Mouse (Mus musculus) intestine, embryonic 14.5 days (tissue): Measurements from ENCODE around the gene Tnfrsf12a. TPM values are rescaled to one million over a fixed set of nuclear protein-coding genes. Genes with fewer than 3 reads are reported as not detected.

Source experiments
- ATAC-seq: fragments of 200-750 bp; cut with Nextera tagmentation; replicated peaks from 2 replicates; pipeline ENCODE4 v1.8.0; 2017; ENCODE audit warnings: low read depth, moderate number of reproducible peaks, moderate TSS enrichment, moderate library complexity; ENCODE audit not compliant: low FRiP score, low TSS enrichment
- DNase-seq: peaks from one replicate; pipeline ENCODE4 v3.0.0-alpha.2; 2018; ENCODE audit warnings: low spot score
- H3K27ac ChIP-seq: fragments of 300-500 bp; sonication (generic); 2 replicates; pipeline ENCODE4 v1.5.1; 2014; ENCODE audit warnings: low read depth, mild to moderate bottlenecking, control low read depth
- H3K27me3 ChIP-seq: fragments of 300-500 bp; sonication (generic); replicated peaks from 2 replicates; pipeline ENCODE4 v1.6.1; 2014; ENCODE audit warnings: low read length, control low read depth; ENCODE audit not compliant: control insufficient read depth, insufficient read depth
- H3K36me3 ChIP-seq: fragments of 300-500 bp; sonication (generic); 2 replicates; pipeline ENCODE4 v1.6.1; 2014; ENCODE audit warnings: low read length, control low read depth; ENCODE audit not compliant: control insufficient read depth, insufficient read depth
- H3K4me1 ChIP-seq: fragments of 300-500 bp; sonication (generic); replicated peaks from 2 replicates; pipeline ENCODE4 v1.6.1; 2014; ENCODE audit warnings: low read length, control low read depth, mixed read lengths; ENCODE audit not compliant: control insufficient read depth, insufficient read depth
- H3K4me2 ChIP-seq: fragments of 300-500 bp; sonication (generic); 2 replicates; pipeline ENCODE4 v1.6.1; 2014; ENCODE audit warnings: low read length
- H3K4me3 ChIP-seq: fragments of 300-500 bp; sonication (generic); 2 replicates; pipeline ENCODE4 v1.5.1; 2014; ENCODE audit warnings: low read depth, low read length, control low read depth, mixed read lengths
- H3K9ac ChIP-seq: fragments of 300-500 bp; sonication (generic); 2 replicates; pipeline ENCODE4 v1.6.1; 2014; ENCODE audit warnings: mild to moderate bottlenecking, low read length
- H3K9me3 ChIP-seq: fragments of 300-500 bp; sonication (generic); 2 replicates; pipeline ENCODE4 v1.6.1; 2016; ENCODE audit warnings: low read length, control low read depth; ENCODE audit not compliant: control insufficient read depth
- WGBS: fragments of 180-500 bp; shearing (Covaris S2); extraction: QIAGEN DNeasy Blood & Tissue Kit; methylation state at CpG from one replicate; pipeline ENCODE4 v1.1.7; 2014; 5-methylcytosine and 5-hydroxymethylcytosine counted together
- polyA plus RNA-seq: library from polyadenylated mRNA; unstranded; fragments of >200 nt; fragmentation: Nextera tagmentation; extraction: Ambion mirVana; gene quantifications from 2 replicates; pipeline ENCODE4 v1.2.1, GENCODE M21; 2014

Gene Tnfrsf12a
- polyA plus RNA-seq, 1 experiment from 2014 or later, result 23.3 TPM

GRCm38 (mm10) chr17:23683856-23684672 lies 6.8 kb upstream of the Tnfrsf12a start, which contains the start of gene Cldn9:
Gene Cldn9, minus strand, starts transcription at chr17:23684026.
- Histone ChIP-seq H3K36me3 (no peaks in the 10 kb centered on the region), H3K9me3 (no peaks in the 10 kb centered on the region), H3K4me2 (no peak within 1 kb of the TSS), H3K4me3 (no peak within 1 kb of the TSS), H3K9ac (no peak within 1 kb of the TSS), H3K4me1 (no peaks in the 10 kb centered on the region), H3K27ac (no peak within 1 kb of the TSS), H3K27me3 (peaks cover 39% of the 10 kb centered on the region)
- WGBS, result 23% methylated on average over 15 of the region's 15 CpGs
- ATAC-seq (peak; percentile 38; the same call in 1 of the 2 replicates), DNase-seq (no peak)

DNA sequence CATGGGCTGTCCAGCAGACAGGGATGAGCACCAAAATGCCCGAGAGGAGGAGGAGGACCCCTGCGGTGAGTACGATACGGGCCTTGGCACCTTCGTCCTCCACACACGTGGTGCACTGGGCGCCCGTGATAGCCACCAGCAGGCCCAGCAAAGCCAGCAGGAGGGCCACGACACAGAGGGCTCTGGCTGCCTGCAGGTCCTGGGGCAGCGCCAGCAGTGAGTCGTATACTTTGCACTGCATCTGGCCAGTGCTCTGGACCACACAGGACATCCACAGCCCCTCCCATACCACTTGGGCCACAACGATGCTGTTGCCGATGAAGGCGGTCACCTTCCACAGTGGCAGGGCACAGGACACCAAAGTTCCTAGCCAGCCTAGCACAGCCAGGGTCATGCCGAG lies 6.0 kb upstream of the Tnfrsf12a start:
- ATAC-seq (no peak; the same call in 1 of the 2 replicates), DNase-seq (no peak)
- Histone ChIP-seq H3K4me1 (no peaks in the 10 kb centered on the region), H3K27ac (no peak overlapping the region), H3K36me3 (no peaks in the 10 kb centered on the region), H3K4me2 (no peak overlapping the region), H3K4me3 (no peak overlapping the region), H3K9ac (no peak overlapping the region), H3K27me3 (peaks cover 47% of the 10 kb centered on the region), H3K9me3 (no peaks in the 10 kb centered on the region)
- WGBS, result 21% methylated on average over 15 of the region's 15 CpGs

GRCm38 (mm10) chr17:23682530-23682929 lies 5.3 kb upstream of the Tnfrsf12a start:
- WGBS, result 56% methylated on average over 3 of the region's 3 CpGs
- Histone ChIP-seq H3K27ac (no peak overlapping the region), H3K9ac (no peak overlapping the region), H3K9me3 (no peaks in the 10 kb centered on the region), H3K4me1 (no peaks in the 10 kb centered on the region), H3K36me3 (no peaks in the 10 kb centered on the region), H3K4me2 (no peak overlapping the region), H3K27me3 (peaks cover 48% of the 10 kb centered on the region), H3K4me3 (no peak overlapping the region)
- ATAC-seq (no peak), DNase-seq (no peak)

DNA sequence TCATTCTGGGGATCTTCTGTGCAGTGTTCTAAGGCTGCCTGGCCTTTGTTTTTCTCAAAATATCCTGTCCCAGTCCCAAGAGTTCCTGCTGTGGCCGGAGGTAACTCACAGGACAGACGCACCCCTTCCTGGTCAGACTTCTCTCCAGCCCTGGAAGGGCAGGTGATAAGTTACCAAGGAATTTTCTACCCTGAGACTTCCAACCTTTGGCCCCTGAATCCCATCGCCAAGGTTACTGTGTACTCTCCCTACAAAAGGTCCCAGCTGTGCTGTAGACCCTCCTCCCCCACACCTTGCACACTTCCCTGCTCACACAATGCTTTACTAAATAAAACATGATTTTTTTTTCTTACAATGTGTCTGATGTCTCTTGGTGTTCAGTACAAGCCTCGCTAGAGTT lies 4.8 kb upstream of the Tnfrsf12a start:
- Histone ChIP-seq H3K36me3 (no peaks in the 10 kb centered on the region), H3K9ac (no peak overlapping the region), H3K27ac (no peak overlapping the region), H3K4me1 (no peaks in the 10 kb centered on the region), H3K27me3 (peaks cover 48% of the 10 kb centered on the region), H3K4me2 (no peak overlapping the region), H3K9me3 (no peaks in the 10 kb centered on the region), H3K4me3 (no peak overlapping the region)
- ATAC-seq (0 out of 2 replicates have a peak, but pooled peaks have one; percentile 10), DNase-seq (no peak)
- WGBS, result 34% methylated on average over 4 of the region's 4 CpGs

DNA sequence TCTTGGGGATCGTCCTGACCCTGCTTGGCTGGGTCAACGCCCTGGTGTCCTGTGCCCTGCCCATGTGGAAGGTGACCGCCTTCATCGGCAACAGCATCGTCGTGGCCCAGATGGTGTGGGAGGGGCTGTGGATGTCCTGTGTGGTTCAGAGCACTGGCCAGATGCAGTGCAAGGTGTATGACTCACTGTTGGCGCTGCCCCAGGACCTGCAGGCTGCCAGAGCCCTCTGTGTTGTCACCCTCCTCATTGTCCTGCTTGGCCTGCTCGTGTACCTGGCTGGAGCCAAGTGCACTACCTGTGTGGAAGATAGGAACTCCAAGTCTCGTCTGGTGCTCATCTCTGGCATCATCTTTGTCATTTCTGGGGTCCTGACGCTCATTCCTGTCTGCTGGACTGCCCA lies 3.8 kb upstream of the Tnfrsf12a start:
- Histone ChIP-seq H3K27ac (no peak overlapping the region), H3K27me3 (peaks cover 48% of the 10 kb centered on the region), H3K9me3 (no peaks in the 10 kb centered on the region), H3K36me3 (no peaks in the 10 kb centered on the region), H3K9ac (no peak overlapping the region), H3K4me1 (peaks cover 5% of the 10 kb centered on the region; the same call in 1 of the 2 replicates), H3K4me3 (no peak overlapping the region), H3K4me2 (peak overlapping the region; percentile 13; the same call in 1 of the 2 replicates)
- 60% methylated on average over 10 of the region's 10 CpGs for WGBS
- DNase-seq, result no peak
- ATAC-seq, result no peak

GRCm38 (mm10) chr17:23680336-23680735 lies 3.1 kb upstream of the Tnfrsf12a start:
- peak overlapping the region; percentile 36 for H3K4me3 ChIP-seq
- no peaks in the 10 kb centered on the region for H3K36me3 ChIP-seq
- ATAC-seq (no peak), DNase-seq (no peak)
- H3K27ac ChIP-seq, result no peak overlapping the region
- peaks cover 53% of the 10 kb centered on the region for H3K27me3 ChIP-seq
- 57% methylated on average over 9 of the region's 9 CpGs for WGBS
- H3K9ac ChIP-seq, result peak overlapping the region; percentile 40; the same call in 1 of the 2 replicates
- no peaks in the 10 kb centered on the region for H3K9me3 ChIP-seq
- peaks cover 13% of the 10 kb centered on the region for H3K4me1 ChIP-seq
- peak overlapping the region; percentile 35 for H3K4me2 ChIP-seq

- peak within 1 kb of the TSS; percentile 36 for H3K4me3 ChIP-seq
- H3K27me3 ChIP-seq, result peaks cover 51% of the 10 kb centered on the region
- no peaks in the 10 kb centered on the region for H3K9me3 ChIP-seq
- ATAC-seq (no peak), DNase-seq (peak; percentile 75)
- peak within 1 kb of the TSS; percentile 35 for H3K4me2 ChIP-seq
- H3K27ac ChIP-seq, result peak within 1 kb of the TSS; percentile 36
- H3K9ac ChIP-seq, result peak within 1 kb of the TSS; percentile 40
- WGBS, result 3% methylated on average over 35 of the region's 38 CpGs
- H3K4me1 ChIP-seq, result peaks cover 17% of the 10 kb centered on the region
- H3K36me3 ChIP-seq, result no peaks in the 10 kb centered on the region
These were observed 2.0 kb upstream of the Tnfrsf12a start, which contains the start of gene Cldn6 for GRCm38 (mm10) chr17:23679127-23679835. Gene Cldn6, plus strand, starts transcription at chr17:23679249.

DNA sequence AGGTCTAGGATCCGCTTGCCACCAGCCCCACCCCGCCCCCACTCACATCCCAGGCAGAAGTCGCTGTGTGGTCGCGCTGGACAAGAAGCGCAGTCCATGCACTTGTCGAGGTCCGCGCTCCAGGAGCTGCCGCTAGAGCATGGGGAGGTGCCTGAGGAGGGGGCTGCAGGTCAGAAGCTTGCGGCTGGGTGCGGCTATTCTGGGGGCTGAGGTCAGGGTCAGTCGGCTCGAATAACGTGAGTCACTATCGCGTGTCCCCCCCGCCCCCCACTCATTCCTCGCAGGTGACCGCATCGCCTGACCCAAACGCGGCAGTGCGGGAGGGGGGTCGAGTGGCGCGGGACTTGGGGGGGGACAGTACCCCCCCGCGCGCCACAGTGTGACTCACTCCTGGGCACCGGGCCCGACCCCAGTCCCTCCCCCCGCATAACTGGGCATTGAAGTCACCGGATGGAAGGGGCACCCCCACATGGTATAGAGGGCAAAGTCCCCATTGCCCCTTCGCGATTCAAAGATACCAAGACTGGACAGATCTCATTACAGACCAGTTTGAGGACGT lies 716 bp downstream of the Tnfrsf12a start:
- no peak for ATAC-seq
- Histone ChIP-seq H3K9me3 (no peaks in the 10 kb centered on the region), H3K27me3 (peaks cover 39% of the 10 kb centered on the region), H3K36me3 (no peaks in the 10 kb centered on the region), H3K4me1 (peaks cover 19% of the 10 kb centered on the region), H3K9ac (peak overlapping the region; percentile 55), H3K4me2 (peak overlapping the region; percentile 94), H3K27ac (peak overlapping the region; percentile 73), H3K4me3 (peak overlapping the region; percentile 62)
- DNase-seq, result no peak
- WGBS, result under 1% methylated on average over 37 of the region's 37 CpGs
